Mouse (Mus musculus) thymus, postnatal 36 days (tissue): ENCODE results near the gene Csrp2.

Experiments used
- DNase-seq, 2 experiments: peaks; one replicate each; pipeline ENCODE4 v3.0.0; 2022; ENCODE audit warnings: mixed read lengths in 2 of 2

Gene Csrp2

DNA sequence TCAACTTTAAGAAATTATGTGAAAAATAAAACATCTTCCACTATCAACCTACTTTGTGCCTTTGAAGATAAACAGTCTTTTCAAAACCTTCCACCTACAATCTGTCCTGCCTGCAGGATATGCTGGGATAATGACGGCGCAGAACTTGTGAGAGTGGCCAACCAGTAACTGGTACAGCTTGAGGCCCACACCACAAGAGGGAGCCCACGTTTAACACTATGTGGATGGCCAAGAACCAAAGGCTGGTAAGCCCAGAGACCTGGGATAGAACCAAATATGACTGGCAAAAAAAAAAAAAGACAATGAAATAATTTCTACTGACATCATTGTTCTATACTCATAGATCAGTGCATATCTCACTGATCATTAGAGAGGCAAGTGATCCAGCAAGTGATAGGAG lies 54.9 kb downstream of the Csrp2 start:
- peak in 1 of 2 experiments; percentile 21 for DNase-seq

DNA sequence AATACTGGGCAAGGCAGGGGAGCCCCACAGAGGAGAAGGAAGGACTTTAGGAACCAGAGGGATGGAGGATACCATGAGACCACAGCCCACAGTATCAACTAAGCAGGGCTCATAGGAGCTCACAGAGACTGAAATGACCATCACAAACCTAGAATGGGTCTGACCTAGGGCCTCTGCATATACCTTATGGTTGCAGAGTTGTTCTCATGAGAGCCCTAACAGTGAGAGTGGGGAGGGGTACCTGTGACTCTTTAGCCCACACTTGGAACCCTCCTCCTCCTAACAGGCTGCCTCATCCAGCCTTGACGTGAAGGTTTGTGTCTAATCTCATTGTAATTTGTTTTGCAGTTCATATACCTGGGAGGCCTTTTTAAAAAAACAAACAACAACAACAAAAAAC lies 55.3 kb downstream of the Csrp2 start:
- DNase-seq, result no peak

DNA sequence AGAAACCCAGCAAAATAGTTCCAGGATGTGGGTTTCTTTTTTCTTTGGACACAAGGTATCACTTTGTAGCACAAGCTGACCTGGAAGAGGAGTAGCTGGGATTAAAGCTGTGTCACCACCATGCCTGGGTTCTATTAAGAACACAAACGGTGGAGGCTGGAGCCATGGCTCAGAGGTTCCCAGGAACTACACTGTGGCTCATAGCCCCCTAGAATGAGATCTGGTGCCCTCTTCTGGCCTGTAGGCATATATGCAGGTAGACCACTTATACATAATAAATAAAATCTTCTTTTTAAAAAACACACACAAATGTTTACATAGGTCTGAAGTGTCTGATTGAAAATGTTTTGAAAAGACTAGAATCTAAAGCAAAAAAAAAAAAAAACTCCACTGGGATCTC lies 56.5 kb downstream of the Csrp2 start:
- peak in 1 of 2 experiments; percentile 12 for DNase-seq

DNA sequence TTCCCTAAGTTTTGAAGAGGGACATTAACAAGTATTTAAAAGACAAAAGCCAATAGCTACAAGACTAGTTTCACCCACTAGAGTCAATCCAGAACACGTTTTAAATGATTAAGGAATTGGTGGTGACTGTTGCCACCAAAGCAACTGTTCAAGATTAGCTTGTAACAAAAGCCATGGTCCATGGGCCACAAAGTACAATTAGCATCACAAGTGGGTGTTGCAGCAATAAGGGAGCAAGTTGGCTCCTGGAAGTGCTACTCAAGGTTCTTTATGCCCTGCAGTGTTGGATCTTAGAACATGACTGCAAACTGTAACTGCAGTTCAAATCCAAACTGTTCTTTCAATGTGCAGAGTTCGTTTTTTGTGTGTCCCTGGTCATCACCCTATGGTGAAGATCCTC lies 57.8 kb downstream of the Csrp2 start:
- no peak for DNase-seq

DNA sequence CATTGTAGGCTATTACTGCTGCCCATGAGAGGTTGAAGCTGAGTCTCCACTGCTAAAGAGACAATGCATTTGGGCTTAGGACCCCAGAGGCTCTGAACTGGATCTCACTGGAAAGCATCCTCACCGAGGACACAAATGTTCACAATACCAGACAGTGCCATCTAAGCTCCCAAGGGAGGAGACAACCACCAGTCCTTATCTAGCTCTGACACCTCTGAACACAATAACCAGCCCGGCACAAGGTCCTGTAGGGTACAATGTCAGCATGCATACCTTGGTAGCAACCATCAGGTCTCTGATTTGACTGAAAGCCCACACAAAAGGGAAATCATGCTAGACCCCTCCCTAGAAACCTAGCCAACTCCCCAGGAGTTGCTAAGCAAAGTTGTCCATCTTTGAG lies 59.8 kb downstream of the Csrp2 start:
- DNase-seq, result no peak

DNA sequence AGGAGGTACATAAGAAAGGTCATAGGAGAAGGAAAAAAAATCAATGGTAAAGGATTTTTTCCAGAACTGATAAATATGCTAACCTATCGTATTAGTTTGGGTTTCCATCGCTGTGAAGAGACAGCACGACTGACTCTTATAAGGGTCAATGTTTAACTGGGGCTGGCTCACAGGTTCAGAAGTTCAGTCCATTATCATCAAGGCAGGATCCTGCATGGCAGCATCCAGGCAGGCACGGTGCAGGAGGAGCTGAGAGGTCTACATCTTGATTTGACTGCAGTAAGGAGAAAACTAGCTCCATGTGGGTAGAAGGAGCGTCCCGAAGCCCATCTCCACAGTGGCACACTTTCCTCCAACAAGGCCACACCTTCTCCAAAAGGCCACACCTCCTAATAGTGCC lies 60.9 kb downstream of the Csrp2 start:
- no peak for DNase-seq

DNA sequence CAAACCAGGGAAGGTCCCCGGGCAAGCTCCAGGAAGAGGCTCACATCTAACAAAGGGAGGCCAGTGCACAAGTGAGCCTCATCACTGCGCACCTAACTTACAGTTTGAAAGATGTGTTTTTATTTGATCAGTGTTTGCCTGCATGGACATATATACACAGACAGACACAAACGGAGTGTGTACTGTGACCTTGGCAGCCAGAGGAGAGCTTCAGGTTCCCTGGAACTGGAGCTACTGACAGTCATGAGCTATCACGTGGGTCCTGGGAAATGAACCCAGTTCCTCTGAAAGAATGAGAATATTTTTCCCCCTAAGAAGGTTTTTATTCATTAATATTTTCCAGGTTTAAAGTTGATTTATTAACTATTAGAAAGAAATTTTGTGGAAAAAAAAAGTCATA lies 63.2 kb downstream of the Csrp2 start:
- no peak for DNase-seq

DNA sequence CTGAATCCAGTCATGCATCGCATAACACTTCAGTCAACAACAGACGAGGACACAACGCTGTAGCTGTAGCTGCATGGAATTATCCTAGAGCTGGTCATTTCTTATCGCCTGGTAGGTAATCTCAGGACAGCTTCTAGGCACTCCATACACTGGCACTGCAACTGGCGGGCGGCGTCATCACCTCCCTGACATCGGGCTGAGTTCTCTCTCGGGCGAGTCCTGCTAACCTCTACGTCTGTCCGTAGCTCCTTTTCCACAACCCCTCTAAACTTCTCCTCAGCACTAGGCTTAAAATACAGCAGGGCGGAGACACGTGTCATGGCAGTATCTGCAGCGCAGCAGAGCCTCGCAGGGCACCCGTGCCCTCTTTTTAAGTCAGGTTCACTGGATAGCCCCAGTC lies 67.1 kb downstream of the Csrp2 start:
- no peak for DNase-seq
